In the genomic region with DNA sequence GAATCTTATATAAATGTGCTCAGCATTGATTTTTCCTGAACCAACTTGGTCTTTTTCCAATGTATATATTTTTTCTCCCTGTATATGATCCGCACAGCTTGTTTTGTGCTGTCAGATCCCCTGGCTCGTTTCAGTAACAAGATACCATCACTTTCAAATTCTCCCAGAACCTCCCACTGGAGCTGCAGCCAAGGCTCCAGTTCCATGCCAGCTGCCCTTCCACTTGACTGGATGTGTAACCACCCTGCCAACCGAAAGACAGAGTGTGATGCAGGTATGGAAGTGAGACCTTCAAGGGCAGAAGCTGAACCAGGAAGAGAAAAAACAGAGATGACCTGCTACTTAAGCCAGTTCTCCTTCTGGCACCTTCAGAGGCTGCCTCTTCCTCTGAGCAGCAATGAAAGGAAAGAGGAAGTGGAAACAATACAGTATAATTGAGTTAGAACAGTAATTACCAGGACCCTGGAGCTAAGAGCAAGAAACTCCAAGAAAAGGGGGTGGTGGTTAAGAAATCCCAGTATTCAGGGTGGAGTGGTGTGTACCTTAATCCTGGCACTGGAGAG, we compare ENCODE assay signal across 13 mouse cellular contexts. TPM values are rescaled to one million over a fixed set of nuclear protein-coding genes. Genes with fewer than 3 reads are reported as not detected.
A peak's percentile ranks its signal among the peaks of the same experiment; 100 is the strongest.
DNase-seq lines count a peak whose midpoint lies in the region; ATAC-seq lines count a peak whose summit lies in the region.
"Had no signal": no experiment of that assay in that cellular context is flagged by ENCODE, and none has a peak within 500 bp of the region (broad histone marks: within the 10 kb centered on the region; RNA-seq: fewer than 3 reads in every experiment).

No protein-coding gene starts in this region.

- H3K9me3 ChIP-seq in forebrain, embryonic 14.5 days (replicated peaks; ENCODE audit: control insufficient read depth, low read length): no peaks in the 10 kb centered on the region
- H3K9me3 ChIP-seq: megakaryocyte, embryonic 14.5 days had no signal

- DNase-seq in layer of hippocampus, postnatal 10 days (ENCODE audit: low spot score in 2 of 2): peak; percentile 25 to 32
- no peak for DNase-seq in layer of hippocampus, postnatal 14 days (ENCODE audit: low spot score in 2 of 2)
- peak; percentile 45 for DNase-seq in 3134 (ENCODE audit: extremely low read depth, insufficient read length, low spot score)
- peak; percentile 9 for DNase-seq in 3T3-L1 (ENCODE audit: low read depth, low spot score)
- peak; percentile 68 for DNase-seq in forebrain, embryonic 14.5 days (ENCODE audit: low spot score)
- no peak for DNase-seq in left cerebral cortex, postnatal 14 days (ENCODE audit: low spot score in 2 of 2)
- DNase-seq in frontal cortex, postnatal 10 days (ENCODE audit: low spot score in 2 of 2): no peak
- DNase-seq: embryo, embryonic 11 days; gastrocnemius, postnatal 10 days; kidney, postnatal 10 days; thymus, adult 2 months had no signal

- WGBS in forebrain, embryonic 14.5 days: 23% methylated on average over 3 of the region's 3 CpGs

- no peak overlapping the region for H3K4me2 ChIP-seq in forebrain, embryonic 14.5 days (ENCODE audit: low read length)

- peak; percentile 28; the same call in 1 of the 2 replicates for ATAC-seq in forebrain, embryonic 14.5 days
- ATAC-seq: Patski had no signal

- H3K4me3 ChIP-seq in forebrain, embryonic 14.5 days (ENCODE audit: low read depth, low read length): no peak overlapping the region
- H3K4me3 ChIP-seq: megakaryocyte, embryonic 14.5 days had no signal

- H3K36me3 ChIP-seq in forebrain, embryonic 14.5 days (ENCODE audit: control insufficient read depth, insufficient read depth, low read length): no peaks in the 10 kb centered on the region

- no peak overlapping the region for H3K9ac ChIP-seq in forebrain, embryonic 14.5 days (ENCODE audit: low read length)

- no peak overlapping the region; the same call in 1 of the 2 replicates for H3K27ac ChIP-seq in forebrain, embryonic 14.5 days (ENCODE audit: low read depth, low read length)

- intact Hi-C loops in left cerebral cortex, postnatal 14 days (cut with DNase I): no loop called here

- no peaks in the 10 kb centered on the region for H3K27me3 ChIP-seq in forebrain, embryonic 14.5 days (replicated peaks; ENCODE audit: control insufficient read depth, insufficient read depth, low read length)
- H3K27me3 ChIP-seq: megakaryocyte, embryonic 14.5 days; Patski had no signal

- H3K4me1 ChIP-seq in forebrain, embryonic 14.5 days (ENCODE audit: control insufficient read depth, insufficient read depth, low read length): peaks cover 11% of the 10 kb centered on the region

RNA-seq across cellular contexts. Expression of gene Pik3cb, which starts 24.3 kb away (rescaled TPM):
- total RNA-seq in layer of hippocampus, postnatal 10 days (2021): 10 to 100 TPM; 22.5 to 23.2 TPM
- 10 to 100 TPM; 22.9 to 23.6 TPM for total RNA-seq in layer of hippocampus, postnatal 14 days (2021)
- 5.0 and 5.2 TPM in 2 replicates for polyA plus RNA-seq in forebrain, embryonic 14.5 days (2014; fragmentation: Nextera tagmentation; extraction: Ambion mirVana)
- 10 to 100 TPM; 19.7 to 21.7 TPM for total RNA-seq in left cerebral cortex, postnatal 14 days (2021)

Comparison
In these comparisons a context has a peak if more than half of its experiments do, and no peak if none do; other contexts are left out.
1. DNase-seq: peak in layer of hippocampus, postnatal 10 days (2 of 2), 3134 (single experiment), 3T3-L1 (single experiment) and forebrain, embryonic 14.5 days (single experiment); none in layer of hippocampus, postnatal 14 days (0 of 2), left cerebral cortex, postnatal 14 days (0 of 2) and frontal cortex, postnatal 10 days (0 of 2).